Mouse (Mus musculus): ENCODE data around the gene Sh3bp2.
"Not testable (repeated sequence)": the region's sequence is repeated elsewhere in the genome, so short reads cannot be mapped to it uniquely, and the experiment has no call there.

Sh3bp2 gene

DNA sequence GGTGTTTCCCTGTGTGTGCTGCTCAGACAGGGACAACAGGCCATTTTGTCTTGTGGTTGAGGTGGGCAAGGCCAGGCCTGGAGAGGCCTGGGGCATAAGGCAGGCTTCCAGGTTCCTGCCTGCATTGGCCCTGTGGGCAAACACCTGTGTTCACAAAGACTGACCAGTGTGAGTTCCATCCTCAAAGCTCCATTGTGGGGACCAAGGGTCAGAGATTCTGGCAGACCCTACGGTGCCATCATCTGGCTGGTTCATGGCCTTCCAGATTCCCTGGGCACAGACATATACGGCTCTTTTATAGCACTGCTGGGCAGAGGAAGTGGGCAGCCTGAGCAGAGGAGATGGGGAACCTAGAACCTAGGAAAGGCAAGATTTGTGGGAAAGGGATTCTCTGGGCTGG lies 1.7 kb downstream of the Sh3bp2 start:
- DNase-seq: no peak

DNA sequence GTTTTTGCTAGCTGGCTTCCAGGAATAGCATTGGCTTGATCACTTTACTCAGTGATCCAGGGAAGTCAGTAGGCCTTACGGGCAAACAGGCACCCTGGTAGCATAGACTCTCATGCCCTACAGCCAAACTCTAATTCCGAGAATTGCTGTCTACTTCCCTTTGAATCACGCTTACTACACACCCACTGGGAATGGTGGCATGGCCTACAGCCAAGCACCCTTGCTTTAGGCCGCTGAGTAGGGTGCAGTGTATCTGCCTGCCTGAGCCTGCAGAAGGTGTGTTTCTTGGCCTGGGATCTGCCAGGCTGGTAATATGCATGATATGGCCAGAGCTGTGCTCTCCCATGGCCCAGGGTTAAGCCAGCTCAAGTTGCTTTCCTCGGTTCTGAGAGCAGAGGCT lies 3.1 kb downstream of the Sh3bp2 start:
- DNase-seq: peak; percentile 15

DNA sequence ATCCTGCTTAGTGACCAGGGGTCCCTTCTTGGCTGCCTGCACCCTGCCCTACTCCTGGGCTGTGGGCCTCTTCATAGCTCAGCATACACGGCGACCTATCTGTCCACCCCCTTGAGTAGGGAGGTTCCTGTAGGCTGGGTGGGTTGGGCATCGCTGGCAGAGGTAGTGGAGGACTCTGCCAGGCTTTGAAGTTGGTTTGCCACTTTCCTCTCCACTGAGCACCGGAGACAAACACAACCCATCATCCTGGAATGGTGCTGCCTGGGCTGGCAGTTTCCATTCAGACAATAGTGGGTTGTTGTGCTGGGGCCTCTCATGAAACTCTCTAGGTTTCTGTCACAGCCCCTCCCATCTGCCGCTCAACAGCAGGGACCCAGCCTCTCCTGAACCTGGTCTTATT lies 4.5 kb downstream of the Sh3bp2 start:
- DNase-seq: no peak

DNA sequence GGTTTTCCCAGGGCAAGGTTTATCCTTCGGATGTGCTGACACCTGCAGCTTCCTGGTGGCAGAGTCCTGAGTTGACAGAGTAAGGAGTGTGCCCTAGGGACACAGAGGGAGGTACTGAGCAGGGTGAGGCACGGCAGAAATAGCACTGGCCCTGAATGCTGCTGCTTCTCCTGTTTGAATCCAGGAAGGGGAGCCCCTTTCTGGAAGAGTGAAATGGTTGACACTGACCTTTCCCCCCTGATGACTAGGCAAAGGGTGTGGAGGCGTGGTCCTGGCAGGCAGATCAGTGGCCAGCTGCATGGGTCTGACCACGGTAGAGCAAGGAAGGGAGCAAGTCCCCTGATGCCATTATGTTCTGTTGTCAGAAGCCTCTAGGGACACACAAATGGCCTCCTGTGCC lies 5.0 kb downstream of the Sh3bp2 start:
- peak; percentile 29 for DNase-seq

DNA sequence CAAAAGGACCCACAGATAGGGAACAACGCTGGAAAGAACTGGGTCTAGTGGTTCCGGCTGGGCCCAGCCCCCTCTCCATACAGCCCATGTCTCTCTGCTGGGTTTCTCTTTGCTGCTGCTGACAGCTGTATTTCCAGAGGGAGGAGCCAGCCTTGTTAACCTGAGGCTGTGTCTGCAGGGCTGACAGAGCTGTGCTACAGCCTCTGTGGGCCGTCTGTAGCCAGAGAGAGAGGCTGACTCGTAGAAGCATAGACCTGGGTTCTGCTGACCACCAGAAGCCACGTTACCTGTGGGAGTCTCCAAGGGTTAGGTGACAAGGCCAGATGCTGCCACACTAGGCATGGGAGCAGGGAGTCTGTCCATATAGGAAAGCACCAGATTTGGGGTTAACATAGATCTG lies 7.4 kb downstream of the Sh3bp2 start:
- no peak for DNase-seq

DNA sequence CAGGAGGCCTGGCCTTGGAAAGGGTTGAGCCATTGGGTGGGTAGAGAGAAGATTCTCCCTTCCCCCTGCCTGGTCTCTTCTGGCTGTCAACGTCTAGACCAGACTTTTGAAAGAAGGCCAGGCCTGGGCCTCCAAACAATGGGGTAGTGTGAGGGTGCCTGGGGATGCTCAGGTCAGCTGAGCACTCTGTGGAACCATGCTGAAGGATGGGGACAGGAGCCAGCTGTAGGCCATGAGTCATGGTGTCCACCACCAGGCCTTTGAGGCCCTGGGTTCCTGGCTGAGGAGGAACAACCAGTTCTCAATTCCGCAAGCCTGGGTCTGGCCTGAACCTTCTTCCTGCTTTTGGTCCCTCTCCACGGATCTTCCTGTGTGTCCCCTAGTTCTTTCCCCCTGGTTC lies 8.2 kb downstream of the Sh3bp2 start:
- DNase-seq: no peak

DNA sequence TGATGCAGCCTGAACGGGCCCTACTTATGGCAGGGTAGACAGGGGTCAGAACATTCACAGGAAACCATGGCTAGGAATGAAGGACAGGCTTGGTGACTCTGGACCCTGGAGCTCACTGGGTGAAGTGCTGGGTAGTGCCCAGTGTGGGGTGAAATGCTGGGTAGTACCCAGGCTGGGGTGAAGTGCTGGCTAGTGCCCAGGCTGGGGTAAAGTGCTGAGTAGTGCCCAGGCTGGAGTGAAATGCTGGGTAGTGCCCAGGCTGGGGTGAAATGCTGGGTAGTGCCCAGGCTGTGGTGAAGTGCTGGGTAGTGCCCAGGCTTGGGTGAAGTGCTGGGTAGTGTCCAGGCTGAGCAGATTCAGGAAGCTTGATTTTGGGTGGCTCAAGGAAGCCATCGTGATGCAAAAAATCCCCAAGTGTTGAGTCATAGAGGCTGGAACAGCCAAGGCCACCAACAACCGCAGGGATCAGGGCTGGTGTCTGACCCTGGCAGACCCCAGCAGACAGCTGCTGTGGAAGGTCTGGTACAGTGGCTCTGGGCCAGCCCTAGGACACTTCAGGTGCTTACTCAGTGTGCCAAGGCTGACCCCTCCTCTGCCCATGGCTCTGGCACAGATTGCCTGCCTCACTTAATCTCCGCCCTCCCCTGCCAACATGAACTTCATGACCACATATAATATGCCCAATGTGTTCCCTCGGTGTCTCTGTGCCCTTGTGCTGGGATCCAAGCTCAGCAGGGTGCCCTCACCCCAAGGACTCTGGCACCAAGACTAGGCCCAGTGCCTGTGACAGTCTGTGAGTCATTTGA lies 9.3 kb downstream of the Sh3bp2 start:
- no peak for DNase-seq

DNA sequence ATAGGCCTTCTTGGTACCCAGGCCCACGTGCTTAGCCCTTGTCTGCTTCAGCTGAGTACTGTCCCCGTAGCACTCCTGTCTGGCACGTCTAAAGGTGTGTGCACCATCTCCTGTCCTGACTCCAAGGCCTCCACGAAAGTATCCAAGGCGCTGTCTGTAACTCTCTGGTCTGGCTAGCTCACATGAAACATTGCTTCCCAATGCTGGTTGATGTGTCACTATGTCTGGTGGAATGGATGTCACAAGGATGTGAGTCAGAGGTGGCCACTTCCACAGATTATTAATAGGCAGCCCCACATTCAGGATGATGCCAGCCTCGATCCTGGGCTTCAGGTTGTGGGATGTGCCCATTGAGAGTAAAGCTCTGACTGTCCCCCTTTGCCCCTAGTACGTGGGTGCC lies 10.2 kb downstream of the Sh3bp2 start:
- DNase-seq: no peak

DNA sequence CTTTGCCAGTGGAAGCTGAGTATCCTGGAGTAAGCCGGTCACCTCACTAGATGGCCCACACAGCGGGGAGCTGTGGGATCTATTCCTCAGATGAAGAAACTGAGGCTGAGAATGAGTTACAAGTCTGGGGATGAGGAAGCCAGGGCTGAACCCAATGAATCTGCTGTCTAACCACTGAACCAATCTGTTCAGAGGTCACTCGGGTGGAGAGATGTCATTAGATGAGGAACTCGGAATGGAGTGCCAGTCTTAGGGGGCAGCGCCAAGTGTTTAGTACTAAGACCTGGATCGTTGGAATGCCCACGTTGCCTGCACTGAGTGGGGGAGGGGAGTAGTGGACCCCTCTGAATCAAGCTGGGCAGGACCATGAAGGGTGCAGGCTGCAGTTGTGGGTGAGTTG lies 12.4 kb downstream of the Sh3bp2 start:
- DNase-seq: no peak

DNA sequence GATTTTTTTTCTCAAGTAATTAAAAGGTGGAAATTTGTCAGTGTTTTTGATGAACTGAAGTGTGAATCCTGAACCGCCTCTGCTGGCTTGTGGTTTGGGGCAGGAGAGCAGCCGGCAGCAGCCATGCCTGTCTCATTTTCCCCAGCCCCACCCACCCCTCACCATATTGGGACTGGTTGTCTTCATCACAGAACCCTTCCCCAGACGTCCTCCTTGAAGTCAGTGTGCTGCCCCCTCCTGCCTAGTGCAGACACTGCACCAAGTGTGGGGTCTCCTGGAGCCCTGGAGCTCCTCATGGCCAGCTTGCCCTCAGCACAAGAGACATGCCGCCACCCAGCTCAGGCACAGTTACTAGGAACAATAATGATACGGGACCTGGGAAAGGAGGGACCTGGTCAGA lies 12.9 kb downstream of the Sh3bp2 start:
- no peak for DNase-seq

DNA sequence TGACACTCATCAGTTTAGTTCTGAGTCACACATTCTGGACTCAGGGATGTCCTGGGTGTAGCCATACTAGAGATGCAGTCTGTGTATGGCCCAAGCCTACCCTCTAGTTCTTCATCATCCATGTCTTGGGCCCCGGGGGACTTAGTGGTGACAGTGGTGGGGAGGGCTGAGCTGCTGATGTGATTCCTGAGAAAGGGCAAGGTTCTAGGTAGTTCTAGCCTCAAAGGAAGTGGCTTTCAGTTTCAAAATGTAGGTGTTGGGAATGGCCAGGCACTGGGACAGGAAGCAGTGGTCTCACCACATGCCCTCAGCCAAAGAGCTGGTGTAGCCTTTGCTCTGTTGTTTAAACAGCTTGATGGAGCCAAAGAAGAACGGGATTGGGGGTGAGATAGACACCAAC lies 13.5 kb downstream of the Sh3bp2 start:
- DNase-seq: no peak

DNA sequence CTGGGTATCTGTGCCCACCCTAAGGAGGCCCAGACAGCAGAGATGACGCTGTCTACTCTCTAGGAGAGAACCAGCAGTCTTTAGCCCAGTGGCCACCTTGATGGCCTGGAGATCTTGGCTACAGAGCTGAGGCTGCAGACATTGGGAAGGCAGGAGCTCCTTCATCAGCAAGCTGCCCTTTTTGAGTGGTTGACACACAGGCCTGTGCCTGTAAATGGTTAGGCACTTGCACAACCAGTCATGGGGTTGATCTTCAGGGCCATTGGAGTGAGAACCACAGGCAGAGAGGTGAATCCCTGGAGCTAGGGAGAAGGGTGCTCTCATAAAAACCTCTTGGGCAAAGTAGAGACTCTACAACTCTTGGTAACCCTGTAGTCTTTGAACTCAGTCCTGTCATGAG lies 16.5 kb downstream of the Sh3bp2 start:
- DNase-seq: no peak

DNA sequence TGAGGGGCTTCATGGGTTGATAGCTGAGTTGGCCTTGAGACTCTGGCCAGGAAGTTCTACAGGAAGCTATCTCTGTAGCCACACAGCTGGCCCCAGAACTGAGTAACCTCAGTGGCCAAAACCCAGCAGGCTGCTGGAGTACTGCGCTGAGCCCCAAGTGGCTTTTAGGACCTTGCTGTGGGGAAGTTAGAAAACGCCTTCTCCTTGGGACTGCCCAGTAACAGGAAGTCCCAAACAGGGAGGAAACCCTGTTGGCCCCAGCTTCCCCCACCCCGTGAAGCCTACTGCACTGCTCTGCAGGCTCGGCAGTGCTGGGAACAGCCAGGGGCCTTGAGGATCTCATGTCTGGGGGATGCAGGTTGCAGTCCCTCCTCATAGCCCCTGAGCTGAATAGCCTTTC lies 17.5 kb downstream of the Sh3bp2 start:
- DNase-seq: no peak

DNA sequence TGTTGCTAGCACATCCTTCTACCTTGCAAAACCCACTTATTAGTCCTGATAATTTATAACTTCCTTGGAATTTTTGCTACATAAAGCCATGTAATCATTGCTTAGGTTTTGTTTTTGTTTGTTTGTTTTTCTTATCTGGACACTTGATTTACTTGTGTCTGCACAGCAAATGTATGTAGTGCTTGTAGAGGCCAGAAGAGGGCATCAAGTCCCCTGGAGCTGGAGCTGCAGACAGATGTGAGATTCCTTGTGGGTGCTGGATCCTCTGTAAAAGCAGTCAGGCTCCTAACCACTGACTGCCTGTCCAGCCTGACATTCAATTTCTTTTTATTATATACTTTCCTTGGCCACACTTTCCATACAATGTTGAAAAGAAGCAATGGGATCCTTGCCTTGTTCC lies 21.8 kb downstream of the Sh3bp2 start:
- DNase-seq: peak; percentile 59

DNA sequence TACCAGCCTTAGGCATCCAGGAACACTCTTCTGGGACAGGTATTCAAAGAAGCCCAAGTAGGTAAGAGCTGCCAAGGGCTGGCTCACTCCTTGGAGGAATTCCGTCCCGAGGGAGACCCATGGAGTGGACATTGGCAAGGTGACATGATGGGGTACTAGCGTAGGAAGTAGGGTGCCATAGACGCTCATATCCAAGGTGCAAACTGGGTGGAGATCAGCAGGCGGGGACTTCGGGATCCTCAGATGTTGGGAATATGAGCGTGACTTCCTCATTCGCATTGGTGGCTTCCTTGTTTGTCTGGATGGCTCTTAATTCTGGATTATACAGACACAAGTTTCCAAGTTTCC lies 23.5 kb downstream of the Sh3bp2 start:
- no peak for DNase-seq

DNA sequence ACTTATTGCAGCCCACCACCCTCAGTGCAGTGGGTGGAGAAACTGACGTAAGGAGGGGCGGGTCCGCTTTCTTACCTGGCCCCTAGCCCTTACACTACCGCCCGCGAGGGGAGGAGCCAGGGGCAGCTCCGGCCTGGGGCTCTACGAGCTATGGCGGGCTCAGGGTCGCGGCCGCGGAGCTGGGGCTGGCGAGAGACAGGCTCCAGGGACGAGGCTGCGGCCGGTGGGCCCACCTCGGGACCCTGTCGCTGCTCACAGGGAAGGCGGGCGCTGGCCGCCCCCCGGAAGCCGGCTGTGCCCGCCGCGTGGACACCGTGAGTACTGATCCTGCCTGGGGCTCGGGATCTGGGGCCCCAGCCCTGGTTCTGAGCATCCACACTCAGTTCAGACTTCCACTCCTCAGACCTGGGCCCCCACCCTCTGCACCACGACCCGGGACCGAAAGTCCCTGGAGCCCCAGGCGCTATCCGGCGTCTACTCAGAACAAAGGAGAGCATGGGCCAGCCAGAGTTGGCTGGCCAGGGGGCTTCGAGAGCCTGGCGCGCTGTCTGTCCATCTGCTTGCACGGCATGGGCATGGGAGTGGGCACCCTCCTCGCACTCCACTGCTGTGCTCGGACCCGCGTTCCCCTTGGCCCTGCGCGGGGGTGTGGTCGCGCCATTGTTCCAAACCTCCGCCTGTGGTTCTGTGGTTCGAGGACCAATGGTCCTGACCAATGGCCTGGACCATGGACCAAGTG lies 24.0 kb downstream of the Sh3bp2 start:
- peak; percentile 61 for DNase-seq

DNA sequence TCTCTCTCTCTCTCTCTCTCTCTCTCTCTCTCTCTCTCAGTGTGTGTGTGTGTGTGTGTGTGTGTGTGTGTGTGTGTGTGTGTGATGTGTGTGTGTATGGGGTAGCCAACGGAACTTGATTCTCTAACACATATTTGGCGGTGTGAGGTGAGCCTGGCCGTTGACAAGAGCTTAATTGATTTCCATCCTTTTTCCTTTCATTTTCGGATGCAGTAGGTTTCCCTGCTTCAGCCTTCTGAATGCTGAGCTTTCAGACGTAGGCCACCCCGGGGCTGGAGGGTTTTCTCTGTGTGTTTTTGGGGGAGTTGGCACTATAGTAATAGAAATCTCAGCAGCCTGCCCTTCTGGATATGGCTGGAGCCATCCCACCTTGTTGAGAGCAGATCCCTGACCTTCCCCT lies 24.6 kb downstream of the Sh3bp2 start:
- DNase-seq: no peak

DNA sequence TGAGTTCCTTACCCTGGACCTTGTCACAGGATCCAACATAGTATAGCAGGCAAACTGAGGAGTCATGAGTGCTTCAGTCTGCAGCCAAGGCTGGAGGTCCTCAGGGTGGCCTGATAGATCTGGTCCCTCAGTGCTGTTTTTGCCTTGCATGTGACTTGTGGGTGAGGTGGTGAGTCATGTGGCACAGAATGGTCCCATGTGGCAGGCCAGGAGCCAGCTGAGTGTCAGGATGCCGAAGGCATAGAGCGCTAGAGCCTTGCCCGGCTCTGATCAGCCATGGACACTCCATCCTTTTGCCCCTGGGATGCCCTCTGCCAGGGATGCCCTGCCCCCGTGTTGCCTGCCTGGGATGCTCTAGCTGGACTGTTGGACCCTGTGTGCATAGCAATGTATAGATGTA lies 26.2 kb downstream of the Sh3bp2 start:
- DNase-seq: no peak

DNA sequence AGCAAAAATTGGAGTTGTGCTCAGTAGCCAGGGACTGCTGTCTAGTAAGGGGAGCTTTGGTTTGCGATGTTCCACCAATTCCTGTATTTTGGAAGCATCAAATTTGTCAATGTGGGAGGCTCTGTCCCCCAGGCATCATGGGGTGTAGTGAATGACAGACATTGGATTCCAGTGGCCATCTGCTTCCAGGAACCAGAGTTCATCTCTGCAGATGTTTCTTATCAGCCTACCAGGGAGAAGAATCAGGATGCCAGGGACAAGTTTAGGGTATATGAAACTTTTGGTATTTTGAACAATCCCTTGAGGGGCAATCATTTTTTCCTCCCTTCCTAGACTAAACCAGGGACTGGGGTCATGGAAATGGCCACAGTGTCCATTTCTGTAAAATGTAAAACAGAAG lies 38.2 kb downstream of the Sh3bp2 start:
- DNase-seq: no peak

DNA sequence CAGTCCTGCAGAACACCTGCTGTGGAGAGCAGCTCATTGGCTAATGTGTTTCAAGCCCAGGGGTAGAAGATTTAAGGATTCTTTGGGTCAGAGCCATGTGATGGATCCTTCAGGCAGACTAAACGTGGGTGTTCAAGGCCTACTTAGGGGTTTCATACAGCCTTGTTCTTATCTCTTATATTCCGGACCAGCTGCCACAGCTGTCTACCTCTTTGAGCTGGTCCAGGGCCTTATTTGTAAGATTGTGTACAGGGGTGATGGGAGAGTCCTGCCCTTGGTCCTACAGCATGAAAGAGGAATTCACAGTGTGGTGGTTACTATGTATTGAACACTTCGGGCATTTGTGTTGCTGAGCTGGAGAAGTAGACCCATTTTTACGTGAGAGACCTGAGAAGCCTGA lies 38.7 kb downstream of the Sh3bp2 start:
- DNase-seq: no peak

DNA sequence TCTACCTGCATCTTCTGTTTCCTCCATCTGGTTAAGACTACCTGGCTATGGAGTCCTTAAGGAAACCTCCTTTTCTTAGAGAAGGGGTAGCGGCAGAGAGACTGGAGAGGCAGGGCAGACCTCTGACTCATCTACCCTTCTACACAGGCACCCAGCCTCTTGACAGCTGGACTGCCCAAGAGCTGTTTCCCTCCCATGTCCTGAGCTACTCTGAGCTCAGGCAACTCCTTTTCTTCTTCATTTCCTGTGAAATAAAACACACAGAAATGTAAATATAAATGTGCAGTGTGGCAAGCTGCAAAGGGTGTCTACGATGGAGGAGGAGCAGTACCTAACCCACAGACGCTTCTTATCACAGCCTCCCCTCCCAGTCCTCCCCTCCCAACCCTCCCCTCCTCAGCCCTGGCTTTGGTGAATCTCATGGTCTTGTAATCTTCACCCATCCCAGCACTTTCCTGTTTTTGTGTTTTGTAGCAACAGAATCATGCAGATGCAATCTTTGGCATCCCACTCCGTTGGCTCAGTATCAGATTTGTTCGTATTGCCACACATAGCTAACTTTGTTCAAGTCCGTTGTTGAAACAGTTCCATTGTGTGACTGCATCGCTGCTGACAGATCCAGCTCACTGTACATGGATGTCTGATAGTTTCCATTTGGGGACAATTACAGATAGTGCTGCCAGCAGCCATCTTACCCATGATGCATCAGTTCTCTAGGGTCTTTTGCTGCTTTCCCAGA lies 40.1 kb downstream of the Sh3bp2 start:
- peak; percentile 34 for DNase-seq

DNA sequence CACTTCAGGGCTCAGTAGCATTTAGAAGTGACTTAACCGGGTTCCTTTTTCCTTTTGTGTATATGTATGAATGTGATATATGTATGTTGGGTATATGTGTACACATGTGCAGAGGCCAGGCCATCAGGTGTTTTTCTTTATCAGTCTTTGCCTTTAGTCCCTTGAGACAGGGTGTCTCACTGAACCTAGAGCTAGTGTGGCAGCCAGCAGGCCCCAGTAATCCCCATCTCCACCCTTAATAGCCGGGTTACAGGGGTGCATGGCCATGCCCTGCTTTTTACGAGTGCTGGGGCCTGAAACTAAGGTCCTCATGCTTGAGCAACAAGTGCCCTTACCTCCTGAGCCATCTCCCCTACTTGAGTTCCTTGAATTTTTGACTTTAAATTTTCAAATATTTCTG lies 45.9 kb downstream of the Sh3bp2 start:
- DNase-seq: no peak

DNA sequence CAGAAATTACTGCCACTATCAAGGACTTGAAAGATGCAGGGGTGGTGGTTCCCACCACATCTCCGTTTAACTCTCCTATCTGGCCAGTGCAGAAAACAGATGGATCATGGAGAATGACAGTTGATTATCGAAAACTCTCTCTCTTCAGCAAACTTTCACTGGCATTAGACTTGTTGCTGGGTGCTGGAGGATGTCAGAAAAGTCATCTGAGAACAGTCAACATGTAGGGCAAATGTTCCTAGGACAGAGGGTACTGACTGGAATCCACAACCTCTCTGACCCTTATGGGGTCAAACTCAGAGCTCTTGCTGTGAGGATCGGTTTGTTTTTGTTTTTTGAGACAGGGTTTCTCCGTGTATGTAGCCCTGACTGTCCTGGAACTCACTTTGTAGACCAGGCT lies 46.9 kb downstream of the Sh3bp2 start:
- DNase-seq: not testable (repeated sequence)

Data from kidney, postnatal 14 days (tissue).